Mouse (Mus musculus) megakaryocyte, embryonic 14.5 days (primary cell): Measurements from ENCODE around the gene Trappc3l. TPM values are rescaled to one million over a fixed set of nuclear protein-coding genes. Genes with fewer than 3 reads are reported as not detected.

Experiments
- H3K27me3 ChIP-seq: replicated peaks from 2 replicates; pipeline ENCODE3; 2012; ENCODE audit warnings: inconsistent platforms
- H3K36me3 ChIP-seq: replicated peaks from 2 replicates; pipeline ENCODE3; 2012; ENCODE audit warnings: low read length, inconsistent platforms, mixed read lengths
- H3K4me1 ChIP-seq: 2 replicates; pipeline ENCODE4 v1.6.1; 2012; ENCODE audit warnings: inconsistent platforms
- H3K4me3 ChIP-seq: replicated peaks from 2 replicates; pipeline ENCODE3; 2012; ENCODE audit warnings: moderate library complexity, mild to moderate bottlenecking, inconsistent platforms
- H3K9me3 ChIP-seq: 2 replicates; pipeline ENCODE4 v1.6.1; 2012; ENCODE audit warnings: inconsistent platforms
- FLI1 ChIP-seq: IDR thresholded peaks from 2 replicates; pipeline ENCODE4 v1.6.1; 2012; ENCODE audit warnings: low read length, inconsistent platforms, mixed read lengths
- GATA1 ChIP-seq: IDR thresholded peaks from 3 replicates; pipeline ENCODE4 v1.6.1; 2012; ENCODE audit warnings: mixed read lengths, low read length, inconsistent platforms, borderline replicate concordance
- polyA plus RNA-seq: library from polyadenylated mRNA; stranded (reverse); fragments of >175 nt; gene quantifications from 2 replicates; pipeline ENCODE4 v1.2.3, GENCODE M21; 2012; ENCODE audit warnings: low replicate concordance; ENCODE audit not compliant: insufficient read depth

Trappc3l gene
- polyA plus RNA-seq, 1 experiment: not detected

- no peaks in the 10 kb centered on the region for H3K36me3 ChIP-seq
- H3K4me1 ChIP-seq: no peaks in the 10 kb centered on the region
- no peak within 1 kb of the TSS for H3K4me3 ChIP-seq
- no peaks in the 10 kb centered on the region for H3K9me3 ChIP-seq
- TF ChIP-seq GATA1 (no peak), FLI1 (no peak)
- peaks cover 5% of the 10 kb centered on the region for H3K27me3 ChIP-seq
Measured at GRCm38 (mm10) chr10:34044210-34044609, 6.8 kb downstream of the Trappc3l start, which contains the start of gene Calhm4. Gene Calhm4 (minus strand): TSS chr10:34044310.

DNA sequence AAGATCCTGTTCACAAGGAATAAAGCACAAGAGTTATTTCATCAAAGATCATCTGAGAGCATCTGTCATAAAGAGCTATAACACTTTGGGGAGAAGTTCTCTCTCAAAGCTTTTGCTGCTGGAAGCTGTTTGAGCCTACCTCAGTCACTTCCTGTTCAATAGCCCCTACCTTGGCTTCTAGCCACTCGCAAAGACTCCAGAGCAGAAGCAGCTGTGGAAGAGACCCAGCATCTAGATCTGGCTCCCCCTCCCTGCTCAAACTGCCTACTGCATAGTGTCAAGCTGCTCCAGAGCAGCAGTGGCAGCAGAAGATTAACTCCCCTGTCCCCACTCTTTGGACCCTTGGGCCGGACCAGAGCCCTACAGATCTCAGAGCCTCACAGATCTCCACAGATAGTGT is 16.6 kb downstream of the Trappc3l start:
- no peaks in the 10 kb centered on the region for H3K4me1 ChIP-seq
- no peaks in the 10 kb centered on the region for H3K9me3 ChIP-seq
- no peak overlapping the region for H3K4me3 ChIP-seq
- TF ChIP-seq GATA1 (no peak), FLI1 (no peak)
- H3K36me3 ChIP-seq: no peaks in the 10 kb centered on the region
- H3K27me3 ChIP-seq: peaks cover 2% of the 10 kb centered on the region

DNA sequence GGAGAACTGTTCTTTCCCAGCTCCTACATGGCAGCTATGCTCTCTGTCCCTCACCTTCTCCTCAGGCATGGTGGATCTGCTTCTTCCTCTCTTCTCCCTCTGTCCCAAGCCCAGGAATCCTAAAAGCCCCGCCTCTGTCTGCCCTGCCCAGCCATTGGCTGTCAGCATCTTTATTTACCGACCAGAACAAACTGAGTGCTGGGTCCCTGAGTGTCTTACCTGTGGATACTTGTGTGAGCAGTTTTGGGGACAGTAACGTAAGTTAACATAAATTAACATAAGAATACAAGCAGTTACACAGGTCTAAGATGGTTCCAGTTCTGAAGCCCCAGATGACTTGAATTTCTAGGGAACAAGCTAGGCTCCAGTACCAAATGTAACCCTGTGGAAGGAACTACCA is 29.2 kb downstream of the Trappc3l start:
- Histone ChIP-seq H3K27me3 (no peaks in the 10 kb centered on the region), H3K4me1 (no peaks in the 10 kb centered on the region), H3K4me3 (no peak overlapping the region), H3K9me3 (no peaks in the 10 kb centered on the region), H3K36me3 (no peaks in the 10 kb centered on the region)
- TF ChIP-seq FLI1: no peak
- no peak for TF ChIP-seq GATA1

DNA sequence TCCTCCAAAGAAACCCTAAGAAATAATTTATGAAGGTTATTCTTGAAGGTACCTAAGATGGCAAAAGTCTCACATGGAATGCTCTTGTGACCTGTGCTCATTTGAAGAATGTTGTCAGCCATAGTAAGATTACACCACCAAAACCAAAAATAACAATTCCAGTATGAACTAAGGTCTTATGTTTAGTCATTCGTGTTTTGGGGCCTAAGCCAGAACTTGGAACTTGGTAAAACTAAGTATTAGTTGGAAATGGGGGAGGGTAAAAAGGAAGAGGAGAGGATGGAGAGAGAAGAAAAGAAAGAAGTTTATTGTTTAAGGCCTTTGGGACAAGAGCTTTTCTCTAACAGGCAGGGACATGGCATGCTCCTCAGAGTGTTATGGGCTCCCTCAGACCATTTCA is 32.2 kb downstream of the Trappc3l start:
- H3K27me3 ChIP-seq: no peaks in the 10 kb centered on the region
- H3K4me1 ChIP-seq: no peaks in the 10 kb centered on the region
- no peaks in the 10 kb centered on the region for H3K9me3 ChIP-seq
- no peak overlapping the region for H3K4me3 ChIP-seq
- no peaks in the 10 kb centered on the region for H3K36me3 ChIP-seq
- TF ChIP-seq FLI1: no peak
- no peak for TF ChIP-seq GATA1

DNA sequence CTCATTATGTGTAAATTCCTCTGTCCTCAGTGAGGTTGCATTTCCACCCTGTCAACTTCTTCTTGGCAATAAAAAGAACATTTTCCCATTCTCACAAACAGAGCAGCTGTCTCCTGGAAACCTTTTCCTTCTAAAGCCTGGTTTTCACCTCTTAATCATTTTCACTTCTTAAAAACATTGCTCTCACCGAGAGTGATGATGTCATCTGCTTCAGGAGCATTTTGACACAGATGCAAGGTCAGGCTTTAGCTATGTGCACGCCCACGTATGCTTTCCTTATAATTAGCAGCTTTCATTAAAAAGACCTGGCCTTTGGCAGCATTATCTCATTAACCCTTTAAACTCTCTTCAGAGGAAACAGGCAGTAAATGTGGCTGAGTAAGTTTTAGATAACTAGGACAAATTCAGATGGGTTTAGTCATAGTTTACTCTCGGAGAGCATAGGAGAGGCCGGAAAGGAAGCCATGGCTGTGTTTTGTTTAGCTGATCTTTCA is 33.6 kb downstream of the Trappc3l start:
- Histone ChIP-seq H3K36me3 (no peaks in the 10 kb centered on the region), H3K27me3 (no peaks in the 10 kb centered on the region), H3K4me3 (no peak overlapping the region), H3K9me3 (no peaks in the 10 kb centered on the region), H3K4me1 (no peaks in the 10 kb centered on the region)
- TF ChIP-seq GATA1: no peak

- H3K27me3 ChIP-seq: no peaks in the 10 kb centered on the region
- TF ChIP-seq GATA1 (no peak), FLI1 (no peak)
- no peak overlapping the region for H3K4me3 ChIP-seq
- no peaks in the 10 kb centered on the region for H3K4me1 ChIP-seq
- H3K9me3 ChIP-seq: no peaks in the 10 kb centered on the region
- H3K36me3 ChIP-seq: no peaks in the 10 kb centered on the region
Measured at GRCm38 (mm10) chr10:34071650-34072049, 34.3 kb downstream of the Trappc3l start.

DNA sequence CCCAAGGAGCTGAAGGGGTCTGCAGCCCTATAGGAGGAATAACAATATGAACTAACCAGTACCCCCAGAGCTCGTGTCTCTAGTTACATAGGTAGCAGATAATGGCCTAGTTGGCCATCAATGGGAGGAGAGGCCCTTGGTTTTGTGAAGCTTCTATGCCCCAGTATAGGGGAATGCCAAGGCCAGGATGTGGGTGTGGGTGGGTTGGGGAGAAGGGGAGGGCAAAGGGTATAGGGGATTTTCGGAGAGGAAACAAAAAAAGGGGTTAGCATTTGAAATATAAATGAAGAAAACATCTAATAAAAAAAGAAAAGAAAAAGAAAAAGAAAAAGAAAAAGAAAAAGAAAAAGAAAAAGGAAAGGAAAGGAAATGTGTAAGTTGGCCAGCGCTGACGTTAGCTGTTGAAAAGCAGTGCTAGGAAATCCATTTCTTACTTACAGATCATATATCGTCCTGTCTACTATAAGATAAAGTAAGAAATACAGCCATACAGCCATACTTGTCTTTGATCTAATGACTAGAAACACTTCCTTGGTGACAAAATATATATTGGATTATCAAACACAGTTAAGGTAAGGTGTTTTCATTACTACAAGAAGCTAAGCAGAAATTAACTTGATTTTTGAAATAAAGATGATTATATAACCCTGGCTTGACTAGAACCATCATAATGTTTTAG is 37.3 kb downstream of the Trappc3l start:
- H3K4me3 ChIP-seq: no peak overlapping the region
- no peaks in the 10 kb centered on the region for H3K4me1 ChIP-seq
- H3K27me3 ChIP-seq: no peaks in the 10 kb centered on the region
- TF ChIP-seq FLI1: no peak
- no peak for TF ChIP-seq GATA1
- H3K9me3 ChIP-seq: no peaks in the 10 kb centered on the region
- H3K36me3 ChIP-seq: no peaks in the 10 kb centered on the region

DNA sequence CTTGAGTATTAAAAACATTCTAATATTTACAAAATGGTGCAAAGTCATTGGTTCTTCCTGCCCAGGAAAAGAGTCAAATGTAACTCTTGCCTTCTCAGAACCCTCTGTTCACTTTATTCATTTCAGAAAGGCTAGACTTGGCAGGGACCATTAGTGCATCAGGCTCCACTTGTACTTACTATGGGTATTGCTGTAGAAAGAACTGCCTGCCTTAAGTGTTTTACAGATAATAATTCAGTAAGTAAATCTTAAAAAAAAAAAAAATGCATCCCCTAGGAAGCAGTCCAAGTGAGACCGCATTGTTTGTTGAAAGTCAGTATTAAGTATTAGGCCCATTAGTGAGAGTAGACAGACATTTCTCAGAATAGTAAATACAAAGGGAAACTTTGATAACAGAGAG is 49.1 kb downstream of the Trappc3l start:
- Histone ChIP-seq H3K36me3 (no peaks in the 10 kb centered on the region), H3K27me3 (peaks cover 2% of the 10 kb centered on the region), H3K9me3 (no peaks in the 10 kb centered on the region), H3K4me3 (no peak overlapping the region), H3K4me1 (peaks cover 7% of the 10 kb centered on the region; the same call in 1 of the 2 replicates)
- TF ChIP-seq GATA1: no peak

- no peaks in the 10 kb centered on the region for H3K9me3 ChIP-seq
- peaks cover 2% of the 10 kb centered on the region for H3K27me3 ChIP-seq
- no peaks in the 10 kb centered on the region for H3K36me3 ChIP-seq
- H3K4me1 ChIP-seq: peaks cover 7% of the 10 kb centered on the region; the same call in 1 of the 2 replicates
- TF ChIP-seq GATA1 (no peak), FLI1 (no peak)
- no peak overlapping the region for H3K4me3 ChIP-seq
Measured at GRCm38 (mm10) chr10:34088515-34088914, 51.1 kb downstream of the Trappc3l start.

GRCm38 (mm10) chr10:34089517-34089916 is 52.1 kb downstream of the Trappc3l start:
- TF ChIP-seq GATA1 (no peak), FLI1 (no peak)
- Histone ChIP-seq H3K4me3 (no peak overlapping the region), H3K27me3 (peaks cover 4% of the 10 kb centered on the region), H3K4me1 (peaks cover 7% of the 10 kb centered on the region; the same call in 1 of the 2 replicates), H3K9me3 (no peaks in the 10 kb centered on the region), H3K36me3 (no peaks in the 10 kb centered on the region)
